ENCODE assay signal across 12 mouse cellular contexts in genomic region chr3:10511376-10511775, GRCm38 (mm10).
DNase-seq lines count a peak whose midpoint lies in the region; ATAC-seq lines count a peak whose summit lies in the region.
"Had no signal": no experiment of that assay in that cellular context is flagged by ENCODE, and none has a peak within 500 bp of the region (broad histone marks: within the 10 kb centered on the region; RNA-seq: fewer than 3 reads in every experiment).

No protein-coding gene starts in this region.

- no peaks in the 10 kb centered on the region for H3K9me3 ChIP-seq in neural tube, embryonic 15.5 days (replicated peaks)
- H3K9me3 ChIP-seq: liver, embryonic 13.5 days had no signal

- no peak overlapping the region for H3K4me3 ChIP-seq in neural tube, embryonic 15.5 days (replicated peaks)
- H3K4me3 ChIP-seq: liver, embryonic 13.5 days had no signal

- ATAC-seq in neural tube, embryonic 15.5 days (ENCODE audit: low FRiP score), result no peak
- ATAC-seq: midbrain, embryonic 16.5 days had no signal

- no peak overlapping the region for H3K9ac ChIP-seq in neural tube, embryonic 15.5 days (replicated peaks)
- H3K9ac ChIP-seq: liver, embryonic 13.5 days had no signal

- no peak overlapping the region for H3K4me2 ChIP-seq in neural tube, embryonic 15.5 days
- H3K4me2 ChIP-seq: liver, embryonic 13.5 days had no signal

- no peaks in the 10 kb centered on the region for H3K36me3 ChIP-seq in neural tube, embryonic 15.5 days
- H3K36me3 ChIP-seq: liver, embryonic 13.5 days had no signal

- peak; percentile 11 to 71 for DNase-seq in frontal cortex, adult 2 months (ENCODE audit: extremely low spot score in 1 of 2, low spot score in 1 of 2)
- DNase-seq in frontal cortex, postnatal 10 days (ENCODE audit: low spot score in 2 of 2), result no peak
- peak; percentile 0 for DNase-seq in retina, adult 2 months (ENCODE audit: low read depth, low spot score)
- DNase-seq in retina, embryonic 14.5 days (ENCODE audit: low spot score), result no peak
- peak; percentile 3 for DNase-seq in layer of hippocampus, adult 9-11 months
- DNase-seq in thymus, postnatal 0 days (ENCODE audit: low spot score), result no peak
- DNase-seq in ovary, postnatal 36 days (ENCODE audit: low spot score), result no peak
- DNase-seq: kidney, postnatal 14 days; liver, embryonic 13.5 days had no signal

- WGBS in neural tube, embryonic 15.5 days, result 64% methylated on average over 1 of the region's 1 CpGs

- H3K27ac ChIP-seq in neural tube, embryonic 15.5 days (replicated peaks), result no peak overlapping the region
- H3K27ac ChIP-seq: liver, embryonic 13.5 days had no signal

- H3K27me3 ChIP-seq in neural tube, embryonic 15.5 days (replicated peaks), result no peaks in the 10 kb centered on the region
- H3K27me3 ChIP-seq: CH12.LX; liver, embryonic 13.5 days had no signal

- no peaks in the 10 kb centered on the region for H3K4me1 ChIP-seq in neural tube, embryonic 15.5 days
- H3K4me1 ChIP-seq: liver, embryonic 13.5 days had no signal

Comparison
In these comparisons a context has a peak if more than half of its experiments do, and no peak if none do; other contexts are left out.
1. DNase-seq: peak in frontal cortex, adult 2 months (2 of 2), retina, adult 2 months (single experiment) and layer of hippocampus, adult 9-11 months (single experiment); none in frontal cortex, postnatal 10 days (0 of 2), retina, embryonic 14.5 days (single experiment), thymus, postnatal 0 days (single experiment) and ovary, postnatal 36 days (single experiment).